Mouse (Mus musculus) brain, embryonic 14.5 days (tissue): Measurements from ENCODE around the gene Plxna4.

Experiments
- CTCF ChIP-seq: fragments of 200-500 bp; IDR thresholded peaks from 2 replicates; pipeline ENCODE4 v1.5.1; 2012; ENCODE audit warnings: inconsistent platforms, mild to moderate bottlenecking, moderate library complexity, borderline replicate concordance; ENCODE audit not compliant: insufficient read depth, insufficient read length; ENCODE audit errors: extremely low read depth
- POLR2A ChIP-seq: fragments of 200-500 bp; IDR thresholded peaks from 2 replicates; pipeline ENCODE4 v1.6.1; 2012; ENCODE audit warnings: mild to moderate bottlenecking, inconsistent platforms, borderline replicate concordance; ENCODE audit not compliant: poor library complexity, insufficient read depth, insufficient read length, severe bottlenecking; ENCODE audit errors: extremely low read depth

GRCm38 (mm10) chr6:32321187-32321586 is 266.8 kb downstream of the Plxna4 start:
- TF ChIP-seq CTCF: no peak
- no peak for TF ChIP-seq POLR2A
